Mouse (Mus musculus): ENCODE data around the gene Clpx.

- TF ChIP-seq CTCF (IDR thresholded peaks at IDR 0.05; ENCODE audit: control insufficient read depth, insufficient read depth, insufficient replicate concordance, low read depth, low read length) (no peak), POLR2A (IDR thresholded peaks at IDR 0.05; ENCODE audit: control insufficient read depth, low read depth, low read length) (no peak)
These were observed 1.6 kb upstream of the Clpx start for GRCm38 (mm10) chr9:65292421-65292820.

Data from testis, adult 2 months (tissue).